Mouse (Mus musculus) megakaryocyte, embryonic 14.5 days (primary cell): ENCODE measurements around the gene Grin1.

ENCODE experiments used
- FLI1 ChIP-seq: IDR thresholded peaks from 2 replicates; pipeline ENCODE4 v1.6.1; 2012; ENCODE audit warnings: low read length, inconsistent platforms, mixed read lengths
- GATA1 ChIP-seq: IDR thresholded peaks from 3 replicates; pipeline ENCODE4 v1.6.1; 2012; ENCODE audit warnings: mixed read lengths, low read length, inconsistent platforms, borderline replicate concordance

GRCm38 (mm10) chr2:25298046-25298445, 20.9 kb downstream of the Grin1 start:
- TF ChIP-seq GATA1 (no peak), FLI1 (no peak)
